Mouse (Mus musculus) cortical plate, adult 2 months (tissue): ENCODE data around the gene Nbea. TPM values are rescaled to one million over a fixed set of nuclear protein-coding genes. Genes with fewer than 3 reads are reported as not detected.

ENCODE experiments used
- H3K27ac ChIP-seq: fragments of 200-500 bp; 2 replicates; pipeline ENCODE4 v1.5.1; 2012; ENCODE audit warnings: low read length, control low read depth, inconsistent platforms; ENCODE audit not compliant: insufficient read depth
- H3K4me1 ChIP-seq: fragments of 200-500 bp; 2 replicates; pipeline ENCODE4 v1.6.1; 2011; ENCODE audit warnings: low read length; ENCODE audit not compliant: control insufficient read depth, insufficient read depth
- H3K4me3 ChIP-seq: fragments of 200-500 bp; 2 replicates; pipeline ENCODE4 v1.5.1; 2011; ENCODE audit warnings: mild to moderate bottlenecking, low read length, control low read depth; ENCODE audit not compliant: insufficient read depth
- CTCF ChIP-seq: fragments of 200-500 bp; IDR thresholded peaks from 2 replicates; pipeline ENCODE4 v1.5.1; 2011; ENCODE audit warnings: mild to moderate bottlenecking, control low read depth, low read length; ENCODE audit not compliant: insufficient read depth; ENCODE audit errors: extremely low read depth
- POLR2A ChIP-seq: fragments of 200-500 bp; IDR thresholded peaks from 2 replicates; pipeline ENCODE4 v1.6.1; 2011; ENCODE audit warnings: mild to moderate bottlenecking, low read length, control low read depth; ENCODE audit not compliant: insufficient read depth; ENCODE audit errors: extremely low read depth
- polyA plus RNA-seq: library from polyadenylated mRNA; depleted of rRNA; stranded (reverse); fragments of >200 nt; gene quantifications from 2 replicates; pipeline ENCODE4 v1.2.3, GENCODE M21; 2012

Gene Nbea
- polyA plus RNA-seq, 1 experiment, result 115 TPM

DNA sequence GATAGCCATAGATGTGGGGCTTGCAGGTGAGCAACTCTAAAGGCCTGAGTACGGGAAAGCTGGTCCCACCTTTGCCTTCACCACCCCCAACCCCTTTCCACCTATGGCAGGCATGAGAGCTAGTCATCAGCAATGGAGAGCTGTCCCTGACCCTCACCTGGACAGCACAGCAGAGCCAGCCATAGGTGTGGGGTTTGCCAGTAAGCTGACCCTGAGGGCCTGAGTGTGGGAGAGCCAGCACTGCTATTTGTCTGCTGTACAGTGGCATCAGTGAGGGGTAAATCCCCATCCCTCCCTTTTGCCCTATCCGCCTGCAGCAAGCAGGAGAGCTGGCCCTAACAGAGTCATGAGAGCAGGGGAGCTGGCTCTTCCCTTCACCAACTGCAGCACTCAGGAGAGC, 25.6 kb downstream of the Nbea start:
- H3K27ac ChIP-seq, result no peak overlapping the region
- no peaks in the 10 kb centered on the region; the same call in 1 of the 2 replicates for H3K4me1 ChIP-seq
- TF ChIP-seq POLR2A, result no peak
- TF ChIP-seq CTCF, result no peak
- no peak overlapping the region for H3K4me3 ChIP-seq

DNA sequence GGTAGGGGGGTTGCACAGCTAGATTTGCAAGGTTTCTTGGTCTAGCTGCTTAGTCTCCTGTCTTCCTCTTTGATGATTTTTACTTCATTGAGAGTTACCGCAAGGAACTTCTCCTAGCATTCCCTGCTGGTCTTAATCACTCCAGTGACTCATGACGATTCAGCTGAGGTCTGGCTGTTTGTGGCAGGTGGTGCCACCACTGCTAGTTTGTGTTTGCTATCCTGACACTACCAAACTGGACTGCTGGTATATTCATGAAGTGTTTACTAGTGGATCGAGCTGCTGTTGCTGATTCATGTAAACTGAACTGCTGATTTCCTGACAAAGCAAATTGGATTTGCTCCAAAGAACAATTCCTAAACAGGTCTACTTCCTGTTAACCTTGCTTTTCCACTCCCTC, 56.8 kb downstream of the Nbea start:
- Histone ChIP-seq H3K27ac (no peak overlapping the region), H3K4me3 (no peak overlapping the region), H3K4me1 (no peaks in the 10 kb centered on the region)
- no peak for TF ChIP-seq CTCF
- TF ChIP-seq POLR2A, result no peak

- Histone ChIP-seq H3K4me1 (no peaks in the 10 kb centered on the region), H3K4me3 (no peak overlapping the region), H3K27ac (no peak overlapping the region)
- TF ChIP-seq CTCF (no peak), POLR2A (no peak)
Measured at GRCm38 (mm10) chr3:56116647-56117046, 66.9 kb downstream of the Nbea start.

DNA sequence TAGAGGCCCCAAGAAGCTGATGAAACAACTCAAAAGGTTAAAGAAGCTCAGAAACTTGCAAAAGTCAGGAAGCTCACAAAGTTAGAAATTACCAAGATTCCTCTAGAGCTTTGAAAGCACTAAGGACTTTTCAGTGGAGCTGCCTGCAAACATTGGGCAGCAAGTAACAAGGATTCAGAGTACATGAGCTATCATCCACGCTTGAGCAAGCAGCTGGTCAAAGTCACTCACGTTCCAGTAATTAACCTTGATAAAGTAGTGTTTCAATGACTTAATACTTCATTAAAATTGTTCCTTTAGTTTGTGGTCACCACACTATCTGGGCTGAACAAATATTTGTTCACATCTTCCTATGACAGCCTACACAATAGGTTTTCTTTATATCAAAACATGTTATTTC, 75.4 kb downstream of the Nbea start:
- H3K4me3 ChIP-seq, result no peak overlapping the region
- no peak overlapping the region for H3K27ac ChIP-seq
- no peak for TF ChIP-seq POLR2A
- no peaks in the 10 kb centered on the region for H3K4me1 ChIP-seq

- TF ChIP-seq CTCF (no peak), POLR2A (no peak)
- Histone ChIP-seq H3K27ac (no peak overlapping the region), H3K4me3 (no peak overlapping the region), H3K4me1 (no peaks in the 10 kb centered on the region)
Measured at GRCm38 (mm10) chr3:56097105-56097504, 86.4 kb downstream of the Nbea start.

DNA sequence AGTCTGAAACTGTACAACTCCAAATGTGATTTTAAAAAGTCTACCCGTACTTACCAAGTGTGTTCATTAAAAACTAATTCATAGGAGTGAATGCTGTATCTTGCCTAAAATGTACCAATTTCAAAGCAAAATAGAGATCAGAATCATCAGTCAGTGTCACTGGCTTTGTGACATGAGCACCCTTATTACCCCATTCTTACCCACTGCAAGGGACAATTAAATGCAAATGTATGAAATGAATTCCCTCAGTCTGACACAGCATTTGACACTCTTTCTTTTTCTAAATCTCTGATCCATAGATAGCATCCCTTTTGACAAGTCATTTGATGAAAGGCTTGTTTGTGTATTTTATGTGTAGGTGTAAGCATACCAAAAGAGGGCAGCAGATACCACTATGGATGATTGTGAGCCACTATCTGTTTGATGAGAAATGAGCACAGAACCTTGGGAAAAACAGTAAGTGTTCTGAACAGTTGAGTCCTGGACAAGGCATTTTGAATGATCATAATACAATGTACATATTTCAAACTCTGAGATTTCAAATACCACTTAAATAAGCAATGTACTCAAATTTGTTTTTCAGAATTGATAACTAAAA, 104.4 kb downstream of the Nbea start:
- TF ChIP-seq POLR2A, result no peak
- TF ChIP-seq CTCF, result no peak
- no peaks in the 10 kb centered on the region for H3K4me1 ChIP-seq
- no peak overlapping the region for H3K4me3 ChIP-seq
- no peak overlapping the region for H3K27ac ChIP-seq

DNA sequence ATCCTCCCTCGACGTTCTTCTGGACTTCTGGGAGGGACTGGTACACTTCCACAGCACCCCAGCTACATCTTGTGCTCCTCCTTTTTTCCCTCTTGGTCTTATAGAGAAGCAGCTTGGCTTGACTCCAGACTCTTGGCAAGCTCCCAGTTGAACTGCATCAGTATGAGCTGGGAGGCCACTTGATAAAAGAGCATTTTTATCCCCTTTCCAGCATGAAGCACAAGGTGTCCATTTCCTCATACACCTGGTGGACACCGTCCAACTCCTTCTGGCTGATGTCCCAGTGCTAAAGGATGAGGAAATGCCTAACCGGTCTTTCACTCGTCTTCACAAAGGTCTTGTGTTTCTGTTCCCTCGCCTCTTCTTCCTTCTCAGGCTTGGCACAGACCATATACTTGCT, 115.7 kb downstream of the Nbea start:
- TF ChIP-seq CTCF (no peak), POLR2A (no peak)
- Histone ChIP-seq H3K4me1 (no peaks in the 10 kb centered on the region), H3K4me3 (no peak overlapping the region), H3K27ac (no peak overlapping the region)

DNA sequence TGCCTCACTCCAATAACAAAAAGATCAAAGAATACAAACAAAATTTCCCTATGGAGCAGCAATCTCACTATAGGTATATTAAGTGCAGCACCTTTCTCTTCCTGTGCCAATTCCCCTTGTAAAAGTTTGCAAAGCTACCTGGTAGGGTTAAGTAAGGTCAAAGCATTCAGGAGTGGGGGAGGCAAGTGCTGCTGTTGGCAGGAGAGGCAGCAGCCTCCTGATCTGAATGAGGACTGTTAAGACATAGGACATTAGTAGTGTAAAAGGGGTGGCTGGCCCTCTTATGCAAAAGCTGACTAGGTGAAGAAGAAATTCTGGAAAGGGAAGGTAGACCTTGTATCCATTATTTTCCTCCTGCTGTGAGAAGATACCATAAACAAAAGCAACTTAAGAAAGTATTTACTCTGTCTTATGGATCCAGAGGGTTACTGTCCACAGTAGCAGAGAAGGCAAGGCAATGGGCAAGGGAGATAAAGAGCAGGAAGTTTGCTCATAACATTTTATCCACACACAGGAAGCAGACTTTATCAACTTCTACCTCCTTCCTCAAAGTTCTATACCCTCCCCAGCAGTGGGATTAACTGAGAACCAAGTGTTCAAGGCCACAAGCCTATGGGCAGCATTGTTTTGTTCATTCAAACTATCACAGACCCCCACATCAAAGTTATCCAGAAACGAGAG, 117.0 kb downstream of the Nbea start:
- TF ChIP-seq CTCF, result no peak
- no peak for TF ChIP-seq POLR2A
- H3K4me1 ChIP-seq, result no peaks in the 10 kb centered on the region
- no peak overlapping the region for H3K27ac ChIP-seq
- no peak overlapping the region for H3K4me3 ChIP-seq

GRCm38 (mm10) chr3:56065234-56065633, 118.3 kb downstream of the Nbea start:
- Histone ChIP-seq H3K4me1 (no peaks in the 10 kb centered on the region), H3K27ac (no peak overlapping the region), H3K4me3 (no peak overlapping the region)
- TF ChIP-seq POLR2A, result no peak
- no peak for TF ChIP-seq CTCF

GRCm38 (mm10) chr3:56045659-56046336, 137.7 kb downstream of the Nbea start:
- H3K4me1 ChIP-seq, result no peaks in the 10 kb centered on the region
- TF ChIP-seq POLR2A (no peak), CTCF (no peak)
- H3K27ac ChIP-seq, result no peak overlapping the region
- H3K4me3 ChIP-seq, result no peak overlapping the region
